Mouse (Mus musculus): ENCODE data around the gene Sema3a. TPM values are rescaled to one million over a fixed set of nuclear protein-coding genes. Genes with fewer than 3 reads are reported as not detected.

Gene Sema3a
- total RNA-seq, 2 experiments from 2014 or later: 1.6 to 2.0 TPM

DNA sequence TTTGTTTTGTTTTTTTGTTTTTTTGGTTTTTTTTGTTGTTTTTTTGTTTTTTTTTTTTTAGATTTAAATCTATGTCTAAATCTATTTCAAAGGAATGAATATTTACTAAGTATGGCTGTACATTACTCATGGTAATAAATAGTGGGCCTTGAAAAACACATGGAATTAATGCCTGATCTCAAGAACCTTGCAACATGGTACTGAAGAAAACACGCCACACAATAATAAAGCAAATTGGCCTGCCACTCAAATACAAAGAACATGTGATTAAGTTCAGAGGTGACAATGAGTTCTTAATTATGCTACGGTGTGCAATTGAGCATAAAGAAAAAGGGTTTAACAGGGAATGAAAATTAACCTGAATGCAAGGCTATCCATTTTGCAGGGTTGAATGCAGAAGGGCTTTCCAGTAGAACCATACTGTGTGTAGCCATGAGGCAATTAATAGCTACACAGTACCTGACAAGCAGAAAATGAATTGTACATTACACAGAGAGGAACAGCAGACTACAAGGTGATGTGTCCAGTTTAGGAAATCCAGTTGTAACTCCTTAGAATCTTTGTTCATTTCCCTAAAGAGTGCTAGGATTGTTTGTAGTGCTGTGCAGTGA is 288.8 kb downstream of the Sema3a start:
- Histone ChIP-seq H3K27ac (no peak overlapping the region), H3K4me3 (no peak overlapping the region)
- TF ChIP-seq CTCF (conservative IDR thresholded peaks at IDR 0.05): no peak
- no peak for DNase-seq (ENCODE audit: low spot score in 2 of 2)

DNA sequence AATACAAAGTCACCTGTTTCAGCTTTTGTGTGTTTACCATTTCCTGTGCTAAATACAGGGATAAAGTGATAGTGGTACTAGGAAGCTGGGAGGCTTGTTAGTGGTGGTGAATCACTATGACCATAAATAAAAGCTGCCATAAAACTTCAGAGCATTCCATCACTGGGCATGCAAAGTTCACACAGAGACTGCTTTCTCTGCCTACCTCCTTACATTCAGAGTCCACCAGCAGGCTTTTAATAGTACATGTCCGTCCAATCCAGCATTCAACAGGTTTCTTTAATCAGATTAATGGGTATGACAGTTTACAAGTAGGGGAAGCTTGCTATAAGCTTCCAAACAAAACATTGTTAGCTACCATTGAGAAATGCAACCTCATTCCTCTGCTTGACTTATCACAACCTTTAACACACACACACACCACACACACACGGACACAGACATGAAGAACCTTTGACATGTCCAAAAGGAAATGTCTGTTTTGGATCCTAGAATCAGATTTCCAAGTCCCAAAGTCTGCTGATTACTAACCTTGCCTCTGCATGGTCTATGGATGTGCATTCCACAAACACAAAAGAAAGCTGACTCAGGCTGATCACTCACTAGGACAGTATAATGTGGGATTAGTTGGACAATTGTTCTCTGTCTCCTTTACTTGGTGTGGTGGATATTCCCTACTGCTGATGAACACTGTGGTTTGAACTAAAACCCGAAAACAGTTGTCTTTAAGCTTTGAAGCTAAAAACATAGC is 291.9 kb downstream of the Sema3a start:
- H3K27ac ChIP-seq: no peak overlapping the region
- no peak overlapping the region for H3K4me3 ChIP-seq
- TF ChIP-seq CTCF (conservative IDR thresholded peaks at IDR 0.05): no peak
- no peak for DNase-seq (ENCODE audit: low spot score in 2 of 2)

DNA sequence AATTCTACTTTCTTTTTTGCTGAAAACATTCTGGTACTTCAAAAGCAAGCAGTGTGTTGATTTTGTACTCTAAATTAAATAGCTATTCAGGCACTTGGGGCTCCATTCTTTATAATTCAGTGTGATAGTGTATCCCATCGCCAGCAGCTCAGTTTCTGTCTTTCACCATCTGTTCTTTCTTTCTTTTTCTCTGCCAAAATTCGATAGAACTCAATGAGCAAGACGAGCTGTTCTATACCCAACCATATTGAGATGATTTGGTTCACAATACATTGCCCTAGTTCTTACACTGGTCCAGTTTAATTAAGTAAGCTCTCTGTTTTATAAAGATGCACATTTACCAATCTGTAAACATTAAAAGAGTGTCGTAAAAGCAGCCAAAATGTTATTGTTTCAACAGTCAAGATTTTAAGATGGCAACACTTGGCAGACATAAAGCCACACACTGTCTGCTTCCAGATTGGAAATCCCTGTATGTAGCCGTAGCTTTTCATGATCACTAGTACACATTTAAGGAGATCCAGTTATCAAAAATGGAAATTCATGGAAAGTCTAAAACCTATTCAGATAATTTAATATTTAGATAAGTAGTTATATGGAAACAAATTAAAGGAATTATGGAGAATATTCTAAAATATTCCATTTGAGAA is 296.2 kb downstream of the Sema3a start:
- no peak overlapping the region for H3K4me3 ChIP-seq
- no peak for TF ChIP-seq CTCF (conservative IDR thresholded peaks at IDR 0.05)
- DNase-seq (ENCODE audit: low spot score in 2 of 2): peak in 1 of 2 experiments; percentile 39
- H3K27ac ChIP-seq: 0 out of 2 replicates have a peak overlapping the region, but pooled peaks have one; percentile 11

DNA sequence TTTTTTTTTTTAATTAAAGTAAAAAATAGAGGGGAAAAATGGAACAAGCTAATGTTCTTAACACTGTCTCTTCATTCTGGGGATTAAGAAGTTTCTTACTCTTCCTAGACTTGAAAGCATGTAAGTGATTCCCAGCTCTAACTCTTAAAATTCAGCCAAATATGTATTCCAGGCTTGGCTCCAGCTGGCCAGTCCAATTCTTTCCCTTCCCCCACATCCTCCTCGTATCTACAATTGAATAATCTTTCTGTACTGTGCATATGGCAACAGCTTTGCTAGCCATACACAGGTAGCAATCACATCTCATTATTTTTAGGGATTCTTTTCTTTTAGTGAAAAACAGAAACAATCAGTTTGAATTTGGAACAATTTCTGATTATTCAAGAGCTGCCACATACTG is 303.5 kb downstream of the Sema3a start:
- H3K27ac ChIP-seq: no peak overlapping the region
- no peak for DNase-seq (ENCODE audit: low spot score in 2 of 2)
- TF ChIP-seq CTCF (conservative IDR thresholded peaks at IDR 0.05): no peak
- H3K4me3 ChIP-seq: no peak overlapping the region

DNA sequence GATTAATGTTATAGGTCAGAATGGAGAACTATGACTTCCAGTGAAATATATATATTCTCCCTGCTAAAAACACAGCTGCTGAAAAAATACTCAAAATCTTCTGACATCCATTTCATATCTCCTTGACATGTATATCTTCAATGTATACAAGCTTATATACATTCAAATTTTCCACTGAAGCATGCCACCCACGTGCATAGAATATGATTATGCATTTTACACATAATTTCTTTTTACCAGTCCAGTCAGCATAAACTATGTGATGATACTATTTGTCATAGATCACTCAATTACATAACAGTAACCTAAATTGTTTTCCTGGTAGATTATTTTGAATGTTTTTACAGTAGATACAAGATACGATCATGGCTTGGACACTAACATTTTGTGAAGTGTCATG is 306.6 kb downstream of the Sema3a start:
- Histone ChIP-seq H3K27ac (no peak overlapping the region), H3K4me3 (no peak overlapping the region)
- no peak for TF ChIP-seq CTCF (conservative IDR thresholded peaks at IDR 0.05)
- no peak for DNase-seq (ENCODE audit: low spot score in 2 of 2)

DNA sequence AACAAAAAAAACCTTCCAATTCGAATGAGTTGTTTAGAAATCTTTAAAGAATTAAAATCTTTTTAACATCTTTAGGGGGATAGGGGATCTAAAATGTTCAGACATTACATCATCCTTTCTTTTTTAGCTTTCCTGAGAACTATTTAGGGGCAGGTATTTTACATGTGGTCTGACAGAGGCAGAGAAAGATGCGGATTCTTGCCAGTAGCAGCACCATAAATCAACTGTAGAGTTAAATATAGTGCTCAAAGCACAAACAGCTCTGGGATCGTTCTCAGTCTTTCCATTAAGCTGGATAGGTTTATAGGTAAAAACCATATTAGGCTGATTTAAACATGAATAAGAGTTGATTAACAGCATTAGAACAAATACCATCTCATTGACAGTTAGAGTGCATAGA is 307.4 kb downstream of the Sema3a start:
- Histone ChIP-seq H3K4me3 (no peak overlapping the region), H3K27ac (no peak overlapping the region)
- DNase-seq (ENCODE audit: low spot score in 2 of 2): no peak
- no peak for TF ChIP-seq CTCF (conservative IDR thresholded peaks at IDR 0.05)

DNA sequence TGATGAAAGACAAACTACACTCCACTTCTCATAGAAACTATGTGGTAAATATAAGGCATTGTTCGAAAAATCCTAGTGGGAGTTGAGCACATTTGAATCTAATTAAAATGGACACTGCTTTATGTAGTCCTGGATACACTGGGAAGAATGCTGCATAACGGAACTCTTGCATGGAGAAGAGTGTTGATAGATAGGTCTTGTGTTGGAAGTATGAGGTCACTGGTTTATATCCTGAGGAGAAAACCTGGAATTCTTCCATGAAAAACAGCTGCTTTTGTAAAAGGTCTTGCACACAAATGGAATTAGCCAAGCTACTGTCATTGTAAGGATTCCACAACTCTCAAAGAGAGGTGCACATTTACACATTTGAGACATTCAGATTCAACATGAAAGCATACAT is 308.1 kb downstream of the Sema3a start:
- DNase-seq (ENCODE audit: low spot score in 2 of 2): no peak
- H3K4me3 ChIP-seq: no peak overlapping the region
- no peak overlapping the region for H3K27ac ChIP-seq
- no peak for TF ChIP-seq CTCF (conservative IDR thresholded peaks at IDR 0.05)

DNA sequence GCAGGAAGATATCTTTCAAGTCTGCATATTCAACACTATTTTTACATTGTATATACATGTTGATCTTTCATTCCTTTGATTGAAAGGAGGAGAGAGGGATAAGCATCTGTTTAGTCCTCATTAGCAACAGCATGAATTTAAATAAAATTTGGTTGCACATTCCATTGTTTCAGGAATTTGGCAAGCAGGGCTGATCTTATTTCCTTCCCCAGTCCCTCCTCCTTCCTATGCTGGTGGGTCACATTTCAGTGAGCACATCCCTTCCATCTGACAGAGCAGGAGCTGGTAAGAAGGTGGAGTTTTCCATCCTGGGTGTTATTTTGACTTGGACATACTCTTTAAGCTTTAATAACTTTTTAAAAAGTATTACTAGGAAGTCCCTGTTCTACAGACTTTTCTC is 315.9 kb downstream of the Sema3a start:
- Histone ChIP-seq H3K4me3 (no peak overlapping the region), H3K27ac (no peak overlapping the region)
- no peak for DNase-seq (ENCODE audit: low spot score in 2 of 2)
- TF ChIP-seq CTCF (conservative IDR thresholded peaks at IDR 0.05): no peak

DNA sequence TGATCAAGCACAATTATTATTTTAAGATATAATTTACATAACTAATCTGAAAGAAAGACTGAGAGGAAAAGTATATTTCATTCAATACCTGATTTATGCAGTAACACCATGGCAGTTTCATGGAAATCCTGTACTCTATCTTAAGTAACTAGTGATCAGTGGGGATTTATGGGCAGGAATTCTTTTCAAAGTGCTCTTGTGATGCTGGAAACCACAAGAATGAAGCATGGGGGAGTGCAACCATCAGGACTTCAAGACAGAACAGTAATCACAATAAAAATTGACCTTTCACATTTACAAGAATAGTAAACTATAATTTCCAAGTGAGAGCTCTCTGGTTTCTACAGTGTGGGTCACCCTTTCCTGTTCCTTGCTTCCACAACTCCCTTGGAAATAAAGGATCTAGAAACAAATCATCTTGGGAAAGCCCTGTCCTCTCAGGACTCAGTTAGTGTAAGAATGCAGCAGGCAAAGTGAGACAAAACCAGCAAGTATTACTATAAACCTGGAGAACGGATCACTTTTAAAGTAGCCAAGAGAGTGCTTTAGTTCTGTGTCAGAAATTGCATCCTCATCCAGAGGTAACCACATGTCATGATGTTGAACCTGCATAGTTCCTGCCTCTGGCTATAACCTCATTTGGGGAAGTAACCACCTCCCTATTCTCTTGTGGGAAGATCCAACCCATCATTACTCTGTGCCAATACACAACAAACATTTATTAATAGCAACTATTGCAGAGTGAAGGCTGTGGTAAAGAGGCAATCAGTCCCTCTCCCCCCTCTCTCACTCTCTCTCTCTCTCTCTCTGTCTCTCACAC is 335.2 kb downstream of the Sema3a start:
- H3K4me3 ChIP-seq: no peak overlapping the region
- H3K27ac ChIP-seq: no peak overlapping the region
- TF ChIP-seq CTCF (conservative IDR thresholded peaks at IDR 0.05): no peak
- DNase-seq (ENCODE audit: low spot score in 2 of 2): no peak

DNA sequence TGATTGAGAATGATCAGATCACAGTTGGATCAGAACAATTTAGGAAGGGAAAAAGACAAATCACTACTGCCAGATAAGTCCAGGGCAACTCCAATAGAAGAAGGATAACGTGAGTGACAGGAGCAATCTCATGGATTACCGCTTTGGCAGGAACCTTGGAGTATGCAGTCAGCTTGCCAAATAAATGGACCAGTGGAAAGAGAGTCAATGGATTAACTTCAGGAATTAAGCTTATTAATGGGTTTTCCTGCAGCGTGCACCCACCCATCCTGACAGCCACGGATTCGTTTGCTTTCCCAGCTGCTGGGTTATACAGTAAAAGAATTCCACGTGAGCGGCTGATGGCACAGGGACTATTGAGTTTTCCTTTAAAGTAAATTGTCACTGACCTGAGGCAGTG is 343.6 kb downstream of the Sema3a start:
- Histone ChIP-seq H3K27ac (no peak overlapping the region; the same call in 1 of the 2 replicates), H3K4me3 (no peak overlapping the region; the same call in 1 of the 2 replicates)
- no peak for TF ChIP-seq CTCF (conservative IDR thresholded peaks at IDR 0.05)
- no peak for DNase-seq (ENCODE audit: low spot score in 2 of 2)

DNA sequence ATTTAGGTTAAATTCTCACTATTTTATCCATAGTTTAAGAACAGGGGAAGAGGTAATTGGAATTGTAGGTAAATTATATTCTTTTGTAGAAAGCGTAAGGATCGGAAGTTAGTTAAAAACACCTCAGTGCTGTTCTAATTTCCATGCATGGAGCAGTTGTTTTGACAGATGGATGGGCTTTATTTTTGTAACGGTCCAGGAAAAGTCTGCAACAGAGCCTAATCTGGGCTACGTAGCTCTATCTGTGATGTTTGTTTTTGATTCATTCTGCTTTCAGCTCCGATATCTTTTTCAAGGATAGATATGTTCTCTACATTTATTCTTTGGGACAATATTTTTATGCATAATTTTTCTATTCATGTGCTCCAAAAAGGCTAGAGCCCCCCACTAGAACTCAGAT is 344.2 kb downstream of the Sema3a start:
- Histone ChIP-seq H3K27ac (peak overlapping the region; percentile 7; the same call in 1 of the 2 replicates), H3K4me3 (no peak overlapping the region; the same call in 1 of the 2 replicates)
- DNase-seq (ENCODE audit: low spot score in 2 of 2): peak in 1 of 2 experiments; percentile 17
- no peak for TF ChIP-seq CTCF (conservative IDR thresholded peaks at IDR 0.05)

DNA sequence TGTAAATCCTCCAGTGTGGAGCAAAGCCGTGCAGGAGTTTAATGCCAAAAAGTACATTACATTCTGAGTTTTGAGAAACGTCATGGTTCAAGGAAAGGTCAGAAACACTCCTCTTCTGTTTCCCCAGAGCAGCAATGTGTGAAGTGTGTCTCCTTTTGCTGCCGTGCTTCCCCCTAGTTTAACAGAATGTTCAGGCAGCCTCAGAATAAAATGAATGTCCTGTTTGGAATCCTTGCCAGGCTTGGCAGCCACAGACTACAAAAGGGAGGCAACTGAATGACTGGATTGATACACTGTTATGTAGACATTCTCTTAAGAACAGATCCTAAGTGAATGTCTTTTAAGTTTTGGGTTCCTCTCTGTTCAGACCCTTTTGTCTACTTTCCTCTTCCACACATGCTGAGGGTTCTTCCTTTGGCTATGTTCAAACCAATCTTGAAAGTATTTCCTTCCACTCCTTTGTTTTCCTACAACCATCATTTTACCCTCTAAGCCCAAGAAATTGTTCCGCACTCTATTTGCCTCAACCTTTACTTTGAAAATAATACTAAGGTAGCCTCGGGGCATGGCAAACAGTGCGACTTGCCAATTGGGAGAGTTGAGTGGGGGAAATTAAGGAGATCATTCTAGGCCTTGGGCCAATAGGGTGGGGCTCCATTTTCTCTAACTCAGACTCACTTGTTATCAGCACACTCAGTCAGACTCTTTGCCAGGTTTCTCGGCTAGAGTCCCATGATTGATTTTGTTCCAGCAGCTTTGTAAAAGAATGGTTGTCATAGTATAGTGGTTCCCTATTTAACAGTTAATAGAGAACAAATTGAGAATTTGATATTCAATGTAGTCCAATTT is 345.1 kb downstream of the Sema3a start:
- no peak overlapping the region for H3K4me3 ChIP-seq
- no peak for DNase-seq (ENCODE audit: low spot score in 2 of 2)
- TF ChIP-seq CTCF (conservative IDR thresholded peaks at IDR 0.05): no peak
- no peak overlapping the region; the same call in none of the 2 replicates for H3K27ac ChIP-seq

Measured in layer of hippocampus, adult 2 months (tissue).